Mouse (Mus musculus): ENCODE data around the gene Paqr7. TPM values are rescaled to one million over a fixed set of nuclear protein-coding genes. Genes with fewer than 3 reads are reported as not detected.

The Paqr7 gene
- total and polyA plus RNA-seq, 3 experiments = 9.2 to 14.8 (median 10.3) TPM

- DNase-seq (ENCODE audit: low spot score) = no peak
- Histone ChIP-seq H3K36me3 (replicated peaks) (peaks cover 2% of the 10 kb centered on the region), H3K9me3 (replicated peaks) (no peaks in the 10 kb centered on the region), H3K4me3 (ENCODE audit: low read depth, low read length) (no peak overlapping the region), H3K4me1 (ENCODE audit: insufficient read depth, low read depth, low read length) (peaks cover 22% of the 10 kb centered on the region), H3K27me3 (ENCODE audit: insufficient read depth, low read length) (peaks cover 38% of the 10 kb centered on the region)
- no peak for ATAC-seq (ENCODE audit: extremely low read depth, insufficient number of reproducible peaks, low FRiP score, poor library complexity, severe bottlenecking)
- no peak for TF ChIP-seq TAL1 (conservative IDR thresholded peaks at IDR 0.05; ENCODE audit: low read depth, low read length)
- no peak for TF ChIP-seq GATA1 (IDR thresholded peaks at IDR 0.05; ENCODE audit: borderline replicate concordance, low read length)
- no peak for TF ChIP-seq POLR2AphosphoS5 (IDR thresholded peaks at IDR 0.05; ENCODE audit: insufficient replicate concordance, low read depth, low read length)
- TF ChIP-seq GATA2 (IDR thresholded peaks at IDR 0.05; ENCODE audit: borderline replicate concordance, low read depth, low read length) = no peak
- no peak for TF ChIP-seq CTCF (IDR thresholded peaks at IDR 0.05; ENCODE audit: low read depth, low read length)
Measured at GRCm38 (mm10) chr4:134465789-134466188, 30.7 kb upstream of the Paqr7 start.

GRCm38 (mm10) chr4:134466381-134467262 is 29.9 kb upstream of the Paqr7 start:
- no peak for DNase-seq (ENCODE audit: low spot score)
- no peak for TF ChIP-seq POLR2AphosphoS5 (IDR thresholded peaks at IDR 0.05; ENCODE audit: insufficient replicate concordance, low read depth, low read length)
- no peak for TF ChIP-seq CTCF (IDR thresholded peaks at IDR 0.05; ENCODE audit: low read depth, low read length)
- Histone ChIP-seq H3K27me3 (ENCODE audit: insufficient read depth, low read length) (peaks cover 32% of the 10 kb centered on the region), H3K36me3 (replicated peaks) (peaks cover 10% of the 10 kb centered on the region), H3K9me3 (replicated peaks) (no peaks in the 10 kb centered on the region), H3K4me3 (ENCODE audit: low read depth, low read length) (no peak overlapping the region), H3K4me1 (ENCODE audit: insufficient read depth, low read depth, low read length) (peaks cover 22% of the 10 kb centered on the region)
- no peak for ATAC-seq (ENCODE audit: extremely low read depth, insufficient number of reproducible peaks, low FRiP score, poor library complexity, severe bottlenecking)

- no peak for TF ChIP-seq CTCF (IDR thresholded peaks at IDR 0.05; ENCODE audit: low read depth, low read length)
- TF ChIP-seq TAL1 (conservative IDR thresholded peaks at IDR 0.05; ENCODE audit: low read depth, low read length) = no peak
- no peak for TF ChIP-seq POLR2AphosphoS5 (IDR thresholded peaks at IDR 0.05; ENCODE audit: insufficient replicate concordance, low read depth, low read length)
- TF ChIP-seq GATA1 (IDR thresholded peaks at IDR 0.05; ENCODE audit: borderline replicate concordance, low read length) = no peak
- no peak for TF ChIP-seq GATA2 (IDR thresholded peaks at IDR 0.05; ENCODE audit: borderline replicate concordance, low read depth, low read length)
- peak overlapping the region; percentile 81 for H3K4me3 ChIP-seq (ENCODE audit: low read depth, low read length)
- H3K9me3 ChIP-seq (replicated peaks) = no peaks in the 10 kb centered on the region
- ATAC-seq (ENCODE audit: extremely low read depth, insufficient number of reproducible peaks, low FRiP score, poor library complexity, severe bottlenecking) = no peak
- H3K27me3 ChIP-seq (ENCODE audit: insufficient read depth, low read length) = peaks cover 25% of the 10 kb centered on the region
- no peak for DNase-seq (ENCODE audit: low spot score)
- peaks cover 20% of the 10 kb centered on the region for H3K36me3 ChIP-seq (replicated peaks)
- H3K4me1 ChIP-seq (ENCODE audit: insufficient read depth, low read depth, low read length) = peaks cover 22% of the 10 kb centered on the region
Measured at GRCm38 (mm10) chr4:134467435-134468214, 28.9 kb upstream of the Paqr7 start.

GRCm38 (mm10) chr4:134468215-134468575 is 28.3 kb upstream of the Paqr7 start, which contains the start of gene Stmn1:
Stmn1 (plus strand) TSS chr4:134468320.
- peak; percentile 78 for ATAC-seq (ENCODE audit: extremely low read depth, insufficient number of reproducible peaks, low FRiP score, poor library complexity, severe bottlenecking)
- H3K36me3 ChIP-seq (replicated peaks) = peaks cover 26% of the 10 kb centered on the region
- H3K9me3 ChIP-seq (replicated peaks) = no peaks in the 10 kb centered on the region
- peaks cover 22% of the 10 kb centered on the region for H3K4me1 ChIP-seq (ENCODE audit: insufficient read depth, low read depth, low read length)
- TF ChIP-seq POLR2AphosphoS5 (IDR thresholded peaks at IDR 0.05; ENCODE audit: insufficient replicate concordance, low read depth, low read length) (no peak), GATA2 (IDR thresholded peaks at IDR 0.05; ENCODE audit: borderline replicate concordance, low read depth, low read length) (no peak), GATA1 (IDR thresholded peaks at IDR 0.05; ENCODE audit: borderline replicate concordance, low read length) (no peak), TAL1 (conservative IDR thresholded peaks at IDR 0.05; ENCODE audit: low read depth, low read length) (no peak), CTCF (IDR thresholded peaks at IDR 0.05; ENCODE audit: low read depth, low read length) (no peak)
- peak; percentile 86 for DNase-seq (ENCODE audit: low spot score)
- H3K4me3 ChIP-seq (ENCODE audit: low read depth, low read length) = peak within 1 kb of the TSS; percentile 81
- peaks cover 25% of the 10 kb centered on the region for H3K27me3 ChIP-seq (ENCODE audit: insufficient read depth, low read length)

DNA sequence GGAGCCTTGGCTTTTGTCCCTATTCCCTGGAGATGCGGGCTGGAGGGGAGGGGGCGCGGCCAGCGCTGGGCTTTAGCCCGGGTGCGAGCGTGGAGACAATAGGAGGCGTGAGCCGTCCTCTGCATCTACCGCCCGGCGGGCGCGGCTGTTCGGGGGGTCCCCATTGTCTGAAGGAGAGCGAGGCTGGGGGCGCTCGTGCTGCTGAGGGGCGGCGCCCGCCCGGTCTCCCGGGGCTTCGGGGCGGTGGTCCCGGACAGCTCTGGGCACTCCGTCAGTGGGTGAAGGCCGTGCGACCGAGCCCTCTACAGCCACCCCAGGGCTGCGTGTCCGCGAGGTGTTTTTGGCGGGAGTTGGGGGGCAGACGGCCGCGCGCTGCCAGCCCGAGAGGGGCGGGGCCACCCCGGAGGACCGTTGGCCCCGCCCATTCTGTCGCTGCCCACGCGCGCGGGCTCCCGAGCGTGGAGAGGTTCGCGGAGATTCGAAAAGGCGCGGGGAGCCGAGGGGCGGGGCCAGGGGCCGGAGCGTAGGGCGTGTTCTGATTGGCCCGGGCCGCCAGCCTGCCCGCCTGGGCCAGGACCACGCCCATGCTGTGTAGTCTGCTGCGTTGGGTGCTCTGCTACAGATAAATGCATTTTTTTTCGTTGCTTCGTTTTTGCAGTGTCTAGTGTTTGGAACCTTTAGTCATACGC is 27.8 kb upstream of the Paqr7 start:
- Histone ChIP-seq H3K4me1 (ENCODE audit: insufficient read depth, low read depth, low read length) (peaks cover 19% of the 10 kb centered on the region), H3K9me3 (replicated peaks) (no peaks in the 10 kb centered on the region), H3K4me3 (ENCODE audit: low read depth, low read length) (peak overlapping the region; percentile 81), H3K27me3 (ENCODE audit: insufficient read depth, low read length) (peaks cover 22% of the 10 kb centered on the region), H3K36me3 (replicated peaks) (peaks cover 28% of the 10 kb centered on the region)
- ATAC-seq (ENCODE audit: extremely low read depth, insufficient number of reproducible peaks, low FRiP score, poor library complexity, severe bottlenecking) (peak; percentile 82), DNase-seq (ENCODE audit: low spot score) (peak; percentile 88)
- TF ChIP-seq GATA1 (IDR thresholded peaks at IDR 0.05; ENCODE audit: borderline replicate concordance, low read length) = no peak
- TF ChIP-seq TAL1 (conservative IDR thresholded peaks at IDR 0.05; ENCODE audit: low read depth, low read length) = no peak
- TF ChIP-seq POLR2AphosphoS5 (IDR thresholded peaks at IDR 0.05; ENCODE audit: insufficient replicate concordance, low read depth, low read length) = no peak

GRCm38 (mm10) chr4:134469341-134469796 is 27.1 kb upstream of the Paqr7 start:
- Histone ChIP-seq H3K27me3 (ENCODE audit: insufficient read depth, low read length) (peaks cover 22% of the 10 kb centered on the region), H3K4me1 (ENCODE audit: insufficient read depth, low read depth, low read length) (peaks cover 22% of the 10 kb centered on the region), H3K36me3 (replicated peaks) (peaks cover 34% of the 10 kb centered on the region), H3K4me3 (ENCODE audit: low read depth, low read length) (peak overlapping the region; percentile 81), H3K9me3 (replicated peaks) (no peaks in the 10 kb centered on the region)
- DNase-seq (ENCODE audit: low spot score) (no peak), ATAC-seq (ENCODE audit: extremely low read depth, insufficient number of reproducible peaks, low FRiP score, poor library complexity, severe bottlenecking) (no peak)
- TF ChIP-seq TAL1 (conservative IDR thresholded peaks at IDR 0.05; ENCODE audit: low read depth, low read length) (no peak), GATA2 (IDR thresholded peaks at IDR 0.05; ENCODE audit: borderline replicate concordance, low read depth, low read length) (no peak)

All from G1E (cell line).